Mouse (Mus musculus) stomach, embryonic 14.5 days (tissue): Measurements from ENCODE around the gene Vmn1r18. TPM values are rescaled to one million over a fixed set of nuclear protein-coding genes. Genes with fewer than 3 reads are reported as not detected.

ENCODE experiments used
- polyA plus RNA-seq: library from polyadenylated mRNA; unstranded; fragments of >200 nt; fragmentation: Nextera tagmentation; extraction: Ambion mirVana; gene quantifications from 2 replicates; pipeline ENCODE4 v1.2.1, GENCODE M21; 2014

Vmn1r18 gene
- polyA plus RNA-seq, 1 experiment from 2014 or later = not detected

Other genes starting within 250 kb of the Vmn1r18 start
- gene Vmn1r12, start 238.9 kb downstream of the Vmn1r18 start, polyA plus RNA-seq = not detected in 2 replicates
- gene Vmn1r13, start 192.5 kb downstream of the Vmn1r18 start, polyA plus RNA-seq = not detected in 2 replicates
- gene Vmn1r14, start 164.1 kb downstream of the Vmn1r18 start, polyA plus RNA-seq = not detected in 2 replicates
- not detected in 2 replicates for gene Vmn1r15, start 137.8 kb downstream of the Vmn1r18 start, polyA plus RNA-seq
- gene Vmn1r16, start 66.3 kb downstream of the Vmn1r18 start, polyA plus RNA-seq = not detected in 2 replicates
- gene Vmn1r17, start 32.1 kb downstream of the Vmn1r18 start, polyA plus RNA-seq = not detected in 2 replicates
- gene Vmn1r19, start 8.0 kb upstream of the Vmn1r18 start, polyA plus RNA-seq = not detected in 2 replicates
- gene Vmn1r20, start 33.1 kb upstream of the Vmn1r18 start, polyA plus RNA-seq = not detected in 2 replicates
- gene Ppm1k, start 139.7 kb upstream of the Vmn1r18 start, polyA plus RNA-seq = 4.7 and 6.5 TPM in 2 replicates
- gene Herc6, start 185.2 kb upstream of the Vmn1r18 start, polyA plus RNA-seq = 3.2 and 4.1 TPM in 2 replicates